Mouse (Mus musculus) thymus, adult 2 months (tissue): ENCODE data around the gene Mgll. TPM values are rescaled to one million over a fixed set of nuclear protein-coding genes. Genes with fewer than 3 reads are reported as not detected.

Experiments used
- DNase-seq: peaks from one replicate; pipeline ENCODE4 v3.0.0; 2021
- H3K27ac ChIP-seq: fragments of 200-500 bp; 2 replicates; pipeline ENCODE4 v1.5.1; 2012; ENCODE audit warnings: low read length, control low read depth; ENCODE audit not compliant: control insufficient read depth, insufficient read depth
- H3K27me3 ChIP-seq: fragments of 200-500 bp; 2 replicates; pipeline ENCODE4 v1.6.1; 2012; ENCODE audit warnings: mild to moderate bottlenecking, low read length, moderate library complexity, mixed read lengths; ENCODE audit not compliant: control insufficient read depth, insufficient read depth
- H3K36me3 ChIP-seq: fragments of 200-500 bp; 2 replicates; pipeline ENCODE4 v1.6.1; 2012; ENCODE audit warnings: mild to moderate bottlenecking, low read length, moderate library complexity; ENCODE audit not compliant: control insufficient read depth, insufficient read depth
- H3K4me1 ChIP-seq: fragments of 200-500 bp; replicated peaks from 2 replicates; pipeline ENCODE4 v1.6.1; 2012; ENCODE audit warnings: low read length; ENCODE audit not compliant: control insufficient read depth, insufficient read depth
- H3K4me3 ChIP-seq: fragments of 200-500 bp; 2 replicates; pipeline ENCODE4 v1.5.1; 2012; ENCODE audit warnings: mild to moderate bottlenecking, low read length, control low read depth, moderate library complexity; ENCODE audit not compliant: control insufficient read depth, insufficient read depth
- CTCF ChIP-seq: fragments of 200-500 bp; IDR thresholded peaks from 2 replicates; pipeline ENCODE4 v1.5.1; 2012; ENCODE audit warnings: mild to moderate bottlenecking, control low read depth, low read length, moderate library complexity, borderline replicate concordance; ENCODE audit not compliant: control insufficient read depth, poor library complexity, insufficient read depth; ENCODE audit errors: extremely low read depth
- POLR2A ChIP-seq: fragments of 200-500 bp; IDR thresholded peaks from 2 replicates; pipeline ENCODE4 v1.6.1; 2012; ENCODE audit warnings: mild to moderate bottlenecking, low read length, control low read depth, moderate library complexity; ENCODE audit not compliant: control insufficient read depth, poor library complexity, insufficient read depth; ENCODE audit errors: extremely low read depth
- WGBS: fragments of 180-500 bp; shearing (Covaris S2); methylation state at CpG from one replicate; pipeline ENCODE4 v1.1.7; 2018; 5-methylcytosine and 5-hydroxymethylcytosine counted together
- polyA plus RNA-seq: library from polyadenylated mRNA; depleted of rRNA; stranded (reverse); fragments of >200 nt; gene quantifications from 2 replicates; pipeline ENCODE4 v1.2.3, GENCODE M21; 2012

Gene Mgll
- polyA plus RNA-seq, 1 experiment, result 60.3 TPM

GRCm38 (mm10) chr6:88763518-88764077 is 39.4 kb downstream of the Mgll start:
- no peak for DNase-seq
- H3K27me3 ChIP-seq, result no peaks in the 10 kb centered on the region
- H3K36me3 ChIP-seq, result no peaks in the 10 kb centered on the region
- no peak overlapping the region for H3K4me3 ChIP-seq
- no peak for TF ChIP-seq CTCF
- no peak for TF ChIP-seq POLR2A
- H3K4me1 ChIP-seq, result peaks cover 4% of the 10 kb centered on the region; the same call in 1 of the 2 replicates
- no peak overlapping the region for H3K27ac ChIP-seq
- 94% methylated on average over 3 of the region's 3 CpGs for WGBS

DNA sequence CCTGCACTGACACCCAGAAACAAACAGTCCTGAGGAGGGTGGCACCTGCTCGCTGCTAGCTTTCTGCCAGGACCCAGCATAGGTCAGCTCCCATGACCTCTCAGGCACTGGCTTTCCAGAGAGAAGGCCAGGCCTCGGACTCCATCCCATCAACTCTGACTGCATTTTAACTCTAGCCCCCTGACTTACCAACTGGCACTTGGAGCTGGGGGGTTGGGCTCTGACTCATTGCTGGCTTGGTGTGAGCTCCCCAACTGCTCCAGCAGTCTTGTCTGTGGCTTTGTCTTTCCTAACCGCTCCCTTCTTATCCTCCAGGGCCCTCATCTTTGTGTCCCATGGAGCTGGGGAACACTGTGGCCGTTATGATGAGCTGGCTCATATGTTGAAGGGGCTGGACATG is 40.1 kb downstream of the Mgll start:
- no peak overlapping the region for H3K4me3 ChIP-seq
- no peaks in the 10 kb centered on the region for H3K27me3 ChIP-seq
- TF ChIP-seq CTCF (no peak), POLR2A (no peak)
- no peaks in the 10 kb centered on the region for H3K36me3 ChIP-seq
- DNase-seq, result no peak
- H3K4me1 ChIP-seq, result peaks cover 9% of the 10 kb centered on the region
- WGBS, result 93% methylated on average over 4 of the region's 4 CpGs
- no peak overlapping the region for H3K27ac ChIP-seq

- Histone ChIP-seq H3K4me1 (peaks cover 28% of the 10 kb centered on the region), H3K27ac (no peak overlapping the region), H3K4me3 (no peak overlapping the region), H3K36me3 (no peaks in the 10 kb centered on the region), H3K27me3 (no peaks in the 10 kb centered on the region)
- no peak for DNase-seq
- WGBS, result 69% methylated on average over 4 of the region's 4 CpGs
- no peak for TF ChIP-seq POLR2A
- no peak for TF ChIP-seq CTCF
Measured at GRCm38 (mm10) chr6:88767740-88768139, 43.5 kb downstream of the Mgll start.

- no peaks in the 10 kb centered on the region for H3K36me3 ChIP-seq
- TF ChIP-seq CTCF (no peak), POLR2A (no peak)
- no peak overlapping the region for H3K4me3 ChIP-seq
- peak; percentile 66 for DNase-seq
- no peaks in the 10 kb centered on the region for H3K27me3 ChIP-seq
- H3K27ac ChIP-seq, result peak overlapping the region; percentile 47
- peaks cover 32% of the 10 kb centered on the region for H3K4me1 ChIP-seq
- WGBS, result 17% methylated on average over 6 of the region's 6 CpGs
Measured at GRCm38 (mm10) chr6:88769723-88770122, 45.5 kb downstream of the Mgll start.

DNA sequence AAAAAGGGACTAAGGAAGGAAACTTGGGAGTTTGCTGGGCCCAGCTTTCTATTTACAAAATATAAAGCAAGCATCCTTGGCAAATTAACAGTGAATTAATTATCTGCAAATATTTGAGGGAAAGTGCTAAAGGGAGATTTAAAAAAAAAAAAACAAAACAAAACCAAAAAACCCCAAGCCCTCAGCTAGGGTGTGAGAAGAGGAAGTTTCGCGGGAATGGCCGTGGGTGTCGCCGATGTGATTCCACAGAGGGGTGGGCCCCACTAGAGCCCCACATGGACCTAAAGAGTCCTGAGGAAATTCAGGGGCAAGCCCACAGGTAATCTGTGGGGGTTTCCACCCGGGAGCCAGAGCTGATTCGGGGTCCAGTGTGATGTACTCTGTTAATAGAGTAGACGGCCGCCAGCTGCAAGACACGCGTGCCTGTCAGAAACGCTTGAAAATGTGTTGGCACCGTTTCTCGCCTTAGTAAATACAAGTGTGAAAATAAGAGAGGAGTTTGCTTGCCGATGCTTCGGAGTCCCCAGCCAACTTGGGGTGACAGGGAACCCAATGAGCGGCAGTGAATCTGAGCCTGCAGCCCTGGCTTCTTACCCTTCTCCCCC is 46.2 kb downstream of the Mgll start:
- Histone ChIP-seq H3K36me3 (no peaks in the 10 kb centered on the region), H3K27me3 (no peaks in the 10 kb centered on the region), H3K27ac (no peak overlapping the region), H3K4me3 (no peak overlapping the region), H3K4me1 (peaks cover 32% of the 10 kb centered on the region)
- DNase-seq, result no peak
- WGBS, result 23% methylated on average over 17 of the region's 17 CpGs
- TF ChIP-seq POLR2A (no peak), CTCF (no peak)

GRCm38 (mm10) chr6:88770981-88771380 is 46.8 kb downstream of the Mgll start:
- Histone ChIP-seq H3K4me1 (peaks cover 32% of the 10 kb centered on the region), H3K4me3 (no peak overlapping the region), H3K27ac (no peak overlapping the region), H3K27me3 (no peaks in the 10 kb centered on the region), H3K36me3 (no peaks in the 10 kb centered on the region)
- TF ChIP-seq CTCF (no peak), POLR2A (no peak)
- no peak for DNase-seq
- WGBS, result 95% methylated on average over 5 of the region's 5 CpGs

DNA sequence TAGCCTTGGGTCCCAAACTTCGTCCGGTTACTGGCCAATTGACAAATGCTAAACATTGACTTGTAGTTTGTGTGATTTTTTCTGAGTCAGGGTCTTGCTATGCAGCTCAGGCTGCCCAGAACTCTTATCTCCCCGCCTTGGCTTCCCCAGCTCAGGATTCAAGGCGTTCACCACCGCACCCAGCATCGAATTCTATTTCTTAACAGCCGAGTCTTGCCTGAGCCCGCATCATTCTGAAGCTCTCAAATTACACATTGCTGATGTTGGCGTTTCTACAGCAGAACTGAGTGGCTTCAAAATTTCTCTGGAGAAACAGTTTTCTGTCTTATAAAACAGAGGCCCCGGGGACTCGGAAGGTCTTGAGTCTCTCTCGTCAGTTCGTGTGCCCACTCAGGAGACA is 47.8 kb downstream of the Mgll start:
- H3K27me3 ChIP-seq, result no peaks in the 10 kb centered on the region
- WGBS, result 93% methylated on average over 13 of the region's 13 CpGs
- no peak for TF ChIP-seq CTCF
- TF ChIP-seq POLR2A, result no peak
- no peak for DNase-seq
- no peak overlapping the region for H3K4me3 ChIP-seq
- H3K4me1 ChIP-seq, result peaks cover 32% of the 10 kb centered on the region
- no peaks in the 10 kb centered on the region for H3K36me3 ChIP-seq
- no peak overlapping the region for H3K27ac ChIP-seq
